Mouse (Mus musculus) gastrocnemius, adult 18-20 months (tissue): ENCODE results near the gene Best1. TPM values are rescaled to one million over a fixed set of nuclear protein-coding genes. Genes with fewer than 3 reads are reported as not detected.
"Not testable (repeated sequence)": the region's sequence is repeated elsewhere in the genome, so short reads cannot be mapped to it uniquely, and the experiment has no call there.

Experiments used
- DNase-seq: peaks from one replicate; pipeline ENCODE4 v3.0.0; 2021; ENCODE audit warnings: low spot score
- total RNA-seq, 2 experiments: library from RNA; stranded (reverse); gene quantifications; 2 replicates each; pipeline ENCODE4 v1.2.3; 2021

The Best1 gene
- total RNA-seq, 2 experiments from 2014 or later: 0.11 to 0.24 TPM

DNA sequence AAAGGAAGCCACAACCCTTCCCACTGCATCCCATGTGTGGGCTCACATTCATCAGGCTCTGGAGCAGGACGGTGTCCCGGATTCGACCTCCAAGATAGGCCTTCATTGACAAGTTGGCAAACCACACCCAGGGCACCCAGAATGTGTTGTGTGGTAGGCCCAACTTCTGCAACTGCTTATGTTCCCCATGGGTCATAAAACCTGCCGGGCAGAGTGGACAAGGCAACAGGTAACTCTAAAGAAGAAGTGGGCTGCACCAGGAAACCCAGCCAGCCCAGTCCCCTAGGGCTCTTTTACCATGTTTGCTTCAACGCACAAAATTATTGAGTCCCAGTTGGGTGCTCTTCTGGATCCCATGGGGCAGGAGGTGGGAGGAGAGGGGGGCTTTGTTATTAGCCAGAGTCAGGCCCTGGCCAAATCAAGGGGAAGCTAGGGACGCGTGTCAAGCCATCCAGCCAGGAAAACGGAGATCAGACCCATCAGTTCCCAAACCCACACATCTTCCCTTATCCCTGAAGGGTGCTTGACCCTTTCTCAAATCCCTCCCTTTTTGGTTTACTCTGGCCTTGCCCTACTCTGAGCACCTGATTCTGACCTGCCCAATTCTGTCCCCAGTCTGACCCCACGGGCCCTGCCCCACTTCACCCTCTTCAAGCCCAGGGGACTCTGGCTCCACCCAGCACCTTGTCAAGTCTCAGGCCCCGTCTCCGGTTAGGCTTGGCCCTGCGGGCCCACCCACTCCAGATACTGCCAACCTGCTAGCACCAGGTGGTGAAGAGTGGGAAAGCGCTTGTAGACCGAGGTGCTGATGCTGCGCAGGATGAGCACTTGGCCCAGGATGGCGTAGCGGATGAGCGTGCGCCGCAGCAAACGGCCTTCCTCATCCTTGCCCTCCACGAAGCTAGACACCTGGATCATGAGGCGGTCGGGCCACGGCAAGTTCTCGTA lies 9.1 kb downstream of the Best1 start:
- no peak for DNase-seq

DNA sequence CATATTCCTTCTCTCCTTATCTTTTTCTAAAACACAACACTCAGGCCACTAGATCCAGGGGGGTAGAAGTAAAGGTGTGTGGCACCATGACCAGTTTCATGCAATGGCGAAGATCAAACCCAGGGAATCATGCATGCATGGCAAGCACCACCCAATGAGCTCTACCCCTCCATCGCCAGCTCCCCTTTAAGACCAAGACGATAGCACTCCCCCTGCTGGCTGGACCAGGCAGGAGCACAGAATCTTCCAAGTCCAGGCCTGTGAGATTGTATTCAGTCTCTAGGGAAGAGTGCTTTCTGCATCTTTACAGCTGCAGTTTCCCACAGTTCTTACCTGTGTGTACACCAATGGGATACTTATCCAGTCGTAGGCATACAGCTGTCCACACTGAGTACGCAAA lies 10.1 kb downstream of the Best1 start:
- DNase-seq: peak; percentile 89

DNA sequence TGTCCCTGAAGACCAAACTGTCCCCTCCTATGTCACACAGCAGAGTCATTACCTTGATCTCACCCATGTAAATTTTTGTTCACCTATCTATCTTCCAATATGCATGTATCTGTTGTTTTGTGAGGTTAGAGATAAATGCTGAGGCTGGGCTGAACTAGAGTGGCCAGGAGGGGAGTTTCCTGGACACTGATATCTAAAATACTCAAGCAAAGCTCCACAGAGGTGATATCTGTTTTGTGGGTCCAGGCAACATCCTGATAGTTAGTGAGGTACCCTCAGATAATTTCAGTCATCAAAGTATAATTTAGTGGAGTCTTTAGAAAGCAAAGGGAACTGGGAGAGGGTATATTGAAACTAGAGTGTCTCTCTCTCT lies 11.6 kb downstream of the Best1 start:
- DNase-seq: no peak

DNA sequence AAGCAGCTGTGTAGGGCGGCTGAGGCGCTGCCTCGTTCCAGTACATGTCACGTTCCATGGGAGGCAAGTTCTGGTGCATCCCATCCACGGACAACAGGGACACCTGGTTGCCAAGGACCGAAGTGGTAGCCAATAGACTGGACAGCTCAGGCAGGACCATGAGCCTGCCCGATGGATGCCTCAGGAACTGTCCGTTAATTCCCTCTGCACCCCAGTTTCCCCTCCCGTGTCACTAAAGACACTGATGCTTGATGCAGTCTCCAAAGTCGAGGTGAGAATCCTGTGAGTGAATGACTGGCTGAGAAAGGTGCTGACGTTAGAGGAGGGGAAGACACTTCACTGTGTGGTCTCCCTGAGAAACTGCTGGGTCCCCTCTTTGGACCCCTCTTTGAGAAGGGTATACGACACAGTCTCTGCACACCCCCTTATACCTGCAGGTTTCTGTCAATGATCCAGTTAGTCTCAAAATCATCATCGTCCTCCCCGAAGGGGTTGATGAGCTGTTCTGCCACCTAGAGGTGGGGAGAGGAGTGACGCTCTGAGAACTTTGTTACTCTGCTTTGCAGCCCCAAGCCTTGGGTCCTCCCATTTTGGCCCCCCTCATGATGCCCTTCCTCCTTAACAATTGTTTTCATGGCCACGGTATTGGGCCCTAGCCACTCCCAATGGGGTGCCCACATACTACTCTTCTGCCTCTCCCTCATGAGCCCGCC lies 12.1 kb downstream of the Best1 start:
- peak; percentile 51 for DNase-seq

DNA sequence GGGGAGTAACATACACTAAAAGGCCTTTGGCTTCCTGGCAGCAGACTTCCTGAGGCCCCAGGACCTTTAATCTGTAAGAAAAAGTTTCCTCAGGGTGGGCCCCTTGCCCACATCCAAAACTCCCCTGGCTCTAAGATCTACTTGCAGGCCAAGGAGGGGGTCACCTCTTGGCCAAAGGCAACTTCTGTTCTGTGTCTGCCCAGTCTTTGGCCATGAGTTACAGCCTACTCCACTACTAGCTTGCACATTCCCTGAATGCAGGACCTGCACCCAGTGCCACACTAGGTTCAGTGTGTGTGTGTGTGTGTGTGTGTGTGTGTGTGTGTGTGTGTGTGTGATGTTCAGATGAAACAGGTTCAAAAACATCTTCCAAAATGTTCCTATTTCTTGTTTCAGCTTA lies 13.8 kb downstream of the Best1 start:
- no peak for DNase-seq

DNA sequence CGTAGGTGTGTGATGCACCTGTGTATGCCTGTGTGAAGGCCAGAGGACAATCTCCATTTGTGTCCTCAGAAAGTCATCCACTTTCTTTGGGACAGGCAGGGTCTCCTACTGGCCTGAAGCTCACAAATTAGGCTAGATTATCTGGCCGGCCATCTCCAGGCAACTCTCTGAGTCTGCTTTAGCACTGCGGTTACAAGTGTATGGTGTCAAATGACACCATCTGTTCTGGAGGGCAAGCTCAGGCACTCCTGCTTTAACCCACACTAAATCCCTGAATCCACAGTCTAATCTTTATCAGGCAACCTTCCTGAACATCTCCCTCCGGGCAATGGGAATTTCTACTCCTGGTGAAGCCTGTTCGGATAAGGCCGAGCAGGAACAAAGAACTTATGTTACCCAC lies 14.2 kb downstream of the Best1 start:
- no peak for DNase-seq

DNA sequence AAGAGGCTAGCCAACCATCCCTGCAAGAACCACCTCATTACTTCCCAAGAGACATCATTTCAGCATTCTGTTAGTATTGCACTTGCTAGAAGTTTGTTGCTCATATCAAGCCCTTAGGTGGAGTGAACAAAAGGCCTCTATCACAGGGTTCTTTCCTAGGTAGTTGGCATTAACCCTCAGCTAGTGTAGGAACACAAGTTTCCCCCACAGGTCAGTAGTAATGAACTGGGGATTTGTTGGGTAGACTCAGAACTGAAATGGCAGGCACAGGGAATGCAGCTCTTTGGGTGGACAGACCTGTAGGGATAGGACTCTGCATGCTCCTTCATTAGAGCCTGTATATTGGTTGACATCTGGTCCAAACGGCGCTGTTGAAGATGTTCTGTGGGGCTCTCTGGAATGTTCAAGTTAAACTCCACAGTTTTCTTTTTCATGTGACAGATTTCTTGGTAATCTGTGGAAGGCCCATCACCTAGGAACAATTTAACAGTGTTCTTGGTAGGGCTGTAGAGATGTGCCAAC lies 15.5 kb downstream of the Best1 start:
- no peak for DNase-seq

DNA sequence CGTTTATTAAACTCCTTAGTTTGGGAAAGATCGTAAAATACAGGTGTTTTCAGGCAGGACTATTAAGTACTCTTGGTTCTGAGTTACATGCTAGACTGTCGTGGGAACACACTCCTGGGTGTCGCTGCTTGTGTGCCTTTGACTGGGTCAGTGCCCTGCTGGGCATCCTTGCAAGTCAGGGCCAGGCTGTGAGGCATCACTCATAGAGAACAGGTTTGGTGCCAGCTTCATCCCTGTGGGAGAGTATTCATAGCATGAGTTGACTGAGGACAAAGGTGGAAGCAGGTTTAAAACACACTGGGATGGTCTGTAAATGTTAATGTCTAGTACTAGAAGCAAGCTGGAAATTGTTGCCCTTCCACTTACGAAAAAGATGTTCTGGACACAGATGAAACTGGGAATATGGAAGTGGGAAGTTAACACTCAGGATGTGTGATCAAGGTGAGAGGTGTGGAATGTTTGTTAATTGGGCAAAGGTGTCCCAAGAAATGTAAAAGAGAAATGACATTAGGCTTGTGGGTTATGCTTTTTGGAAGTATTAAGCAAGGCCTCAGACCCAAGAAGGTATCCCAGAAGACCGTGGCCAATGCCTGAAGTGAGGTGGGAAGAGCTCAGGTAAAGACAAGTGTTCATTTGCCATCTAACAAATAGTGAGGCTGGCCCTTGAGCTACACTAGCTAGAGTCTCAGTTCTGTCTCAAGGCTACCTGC lies 16.1 kb downstream of the Best1 start:
- no peak for DNase-seq

DNA sequence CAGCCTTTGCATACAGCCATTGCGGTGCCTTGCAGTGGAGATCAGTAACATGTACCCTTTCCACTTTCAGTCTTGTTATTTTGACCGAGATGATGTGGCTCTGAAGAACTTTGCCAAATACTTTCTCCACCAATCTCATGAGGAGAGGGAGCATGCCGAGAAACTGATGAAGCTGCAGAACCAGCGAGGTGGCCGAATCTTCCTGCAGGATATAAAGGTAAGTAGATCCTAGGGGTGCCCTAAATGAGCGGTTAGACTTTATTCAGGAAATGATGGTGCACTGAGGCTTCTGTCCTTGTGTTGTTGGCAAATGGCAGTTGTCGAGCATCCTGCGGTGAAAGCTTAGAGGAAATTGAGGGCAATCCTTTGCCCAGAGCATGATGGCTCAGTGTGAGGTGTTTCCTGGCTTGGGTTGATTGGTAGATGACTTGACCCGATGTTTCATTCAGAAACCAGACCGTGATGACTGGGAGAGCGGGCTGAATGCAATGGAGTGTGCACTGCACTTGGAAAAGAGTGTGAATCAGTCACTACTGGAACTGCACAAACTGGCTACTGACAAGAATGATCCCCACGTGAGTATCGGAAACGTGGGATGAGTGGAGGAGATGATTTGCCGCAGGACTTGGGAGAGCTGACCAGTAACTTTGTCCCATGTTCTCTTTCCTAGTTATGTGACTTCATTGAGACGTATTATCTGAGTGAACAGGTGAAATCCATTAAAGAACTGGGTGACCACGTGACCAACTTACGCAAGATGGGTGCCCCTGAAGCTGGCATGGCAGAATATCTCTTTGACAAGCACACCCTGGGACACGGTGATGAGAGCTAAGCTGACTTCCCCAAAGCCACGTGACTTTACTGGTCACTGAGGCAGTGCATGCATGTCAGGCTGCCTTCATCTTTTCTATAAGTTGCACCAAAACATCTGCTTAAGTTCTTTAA lies 17.1 kb downstream of the Best1 start:
- no peak for DNase-seq

DNA sequence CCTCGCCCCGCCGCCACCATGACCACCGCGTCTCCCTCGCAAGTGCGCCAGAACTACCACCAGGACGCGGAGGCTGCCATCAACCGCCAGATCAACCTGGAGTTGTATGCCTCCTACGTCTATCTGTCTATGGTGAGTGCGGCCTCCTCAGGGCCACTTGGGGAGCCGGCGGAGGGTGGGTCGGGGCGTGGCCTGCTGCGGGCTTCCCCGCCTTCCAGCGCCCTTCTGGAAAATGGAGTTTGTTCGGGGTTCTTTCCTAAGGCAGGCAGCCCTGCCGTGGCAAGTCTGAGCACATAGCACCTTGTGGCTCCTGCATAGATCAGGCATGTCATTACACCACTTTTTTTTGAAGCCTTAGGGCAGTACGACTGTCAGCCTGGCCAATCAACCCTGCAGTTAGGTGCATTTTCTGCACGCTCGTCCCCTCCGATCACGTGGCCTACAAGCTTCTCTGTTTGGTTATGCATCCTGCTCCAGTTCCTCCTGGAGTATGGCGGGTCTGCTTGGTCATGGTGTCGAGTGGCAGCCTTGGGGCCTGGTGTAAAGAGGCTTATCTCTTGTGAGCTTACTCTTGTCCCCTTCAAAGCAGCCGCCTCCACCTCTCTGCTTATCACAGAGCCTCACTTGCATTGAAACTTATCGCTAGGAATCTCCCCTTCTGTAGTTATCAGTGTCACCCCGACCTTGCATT lies 18.4 kb downstream of the Best1 start:
- DNase-seq: peak; percentile 70

DNA sequence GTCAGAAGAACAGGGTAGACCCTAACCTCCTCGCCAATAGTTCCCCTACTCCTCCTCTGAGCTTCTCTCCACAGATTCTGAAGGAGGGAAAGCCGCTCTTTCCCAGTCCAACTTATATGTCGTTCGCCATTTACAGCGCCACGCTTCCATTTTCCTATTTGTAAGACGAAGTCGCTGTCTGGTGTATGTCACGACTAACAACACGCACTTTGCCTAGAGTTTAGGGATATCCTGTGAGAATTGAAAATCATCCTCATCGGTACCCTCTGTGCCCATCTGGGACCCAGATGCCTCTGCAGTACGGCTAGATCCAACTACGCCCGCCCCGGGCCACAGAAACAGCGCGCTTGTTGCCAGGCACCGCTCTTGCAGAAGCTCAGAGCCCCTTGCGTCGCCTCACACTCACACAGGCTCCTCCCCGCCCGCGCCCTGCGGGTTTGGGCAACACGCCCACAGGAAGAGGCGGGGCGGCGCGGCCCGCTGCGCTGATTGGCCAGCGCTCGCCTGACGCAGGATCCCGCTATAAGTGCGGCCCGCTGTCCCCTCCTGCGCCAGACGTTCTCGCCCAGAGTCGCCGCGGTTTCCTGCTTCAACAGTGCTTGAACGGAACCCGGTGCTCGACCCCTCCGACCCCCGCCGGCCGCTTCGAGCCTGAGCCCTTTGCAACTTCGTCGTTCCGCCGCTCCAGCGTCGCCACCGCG lies 19.1 kb downstream of the Best1 start:
- peak; percentile 94 for DNase-seq

DNA sequence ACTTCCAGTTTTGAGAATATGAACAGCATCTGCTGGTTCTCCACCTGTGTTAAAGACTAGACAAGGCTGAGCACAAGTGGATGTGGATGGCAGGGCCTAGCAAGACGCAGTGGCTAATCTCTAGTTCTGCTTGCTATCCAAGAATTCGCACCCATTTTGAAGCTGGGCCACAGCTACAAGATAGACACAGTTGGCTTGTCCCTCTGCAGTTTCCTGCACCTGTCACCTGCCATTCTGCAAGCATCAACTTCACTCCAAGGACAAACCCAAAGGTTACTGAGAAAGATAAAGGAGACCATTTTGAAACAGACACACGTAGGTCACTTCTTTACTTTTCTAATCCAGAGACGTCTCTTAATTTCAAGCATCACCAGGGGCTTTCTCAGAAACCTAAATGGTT lies 19.8 kb downstream of the Best1 start:
- DNase-seq: no peak

DNA sequence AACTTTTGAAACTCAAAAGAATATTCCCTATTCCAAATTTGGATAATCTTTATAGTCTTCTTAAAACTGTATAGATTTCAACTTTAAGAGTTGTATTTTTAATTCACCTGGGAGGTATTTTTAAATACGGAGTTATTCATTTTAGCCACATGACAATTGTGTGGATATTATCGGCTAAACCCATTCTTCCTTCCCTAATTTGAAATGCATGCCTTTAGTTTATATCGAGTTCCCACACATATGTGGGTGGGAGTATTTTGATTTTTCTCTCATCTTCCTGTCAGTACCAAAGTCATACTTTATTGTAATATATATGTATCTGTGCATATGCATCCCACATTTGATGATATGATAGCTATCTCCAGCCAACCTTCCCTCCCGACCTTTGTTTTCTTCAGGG lies 21.2 kb downstream of the Best1 start, which contains the start of gene Fth1:
TSS of gene Fth1 (plus strand) at position 341 of the 400 bp plus-strand sequence.
- no peak for DNase-seq

DNA sequence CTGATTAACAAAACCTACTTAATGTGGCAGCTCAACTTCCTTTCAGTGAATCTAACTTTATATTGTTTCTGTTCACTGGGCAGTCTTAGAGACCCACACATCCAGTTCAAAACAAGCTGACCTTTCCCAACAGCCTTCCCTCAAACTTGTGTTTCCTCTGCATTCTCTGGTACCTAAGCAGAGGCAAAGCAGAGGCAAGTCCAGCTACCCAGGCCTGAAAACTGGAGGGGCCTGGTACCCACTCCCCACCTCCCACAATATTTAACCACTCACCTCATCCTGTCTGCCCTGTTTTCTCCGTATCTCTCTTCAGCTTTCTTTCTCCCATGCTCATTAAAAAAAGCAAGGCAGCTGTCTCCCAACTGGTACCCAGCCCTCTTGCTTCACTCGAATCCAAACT lies 22.3 kb downstream of the Best1 start:
- no peak for DNase-seq

DNA sequence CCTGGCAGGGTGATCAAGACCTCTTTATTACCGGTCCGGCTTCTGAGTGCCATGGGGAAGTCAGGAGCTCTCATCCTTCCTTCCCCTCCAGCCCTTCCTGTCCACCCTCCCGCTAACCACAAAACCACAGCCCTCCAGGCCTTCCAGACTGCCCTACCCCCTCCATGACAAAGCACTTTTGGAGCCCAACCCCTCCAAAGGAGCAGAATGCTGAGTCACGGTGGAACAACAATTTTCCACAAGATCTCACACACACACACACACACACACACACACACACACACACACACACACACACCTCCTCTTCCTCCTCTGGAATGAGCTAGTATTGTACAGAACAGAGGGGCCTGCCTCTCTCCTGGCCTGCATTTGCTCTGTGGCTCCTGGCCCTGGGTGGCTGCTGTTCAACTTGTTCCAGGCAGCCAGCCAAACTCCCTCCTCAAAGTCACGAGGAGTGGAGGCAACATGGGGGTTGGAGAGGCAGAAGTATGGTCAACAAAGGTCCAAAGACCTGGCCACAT lies 22.9 kb downstream of the Best1 start:
- peak; percentile 90 for DNase-seq

DNA sequence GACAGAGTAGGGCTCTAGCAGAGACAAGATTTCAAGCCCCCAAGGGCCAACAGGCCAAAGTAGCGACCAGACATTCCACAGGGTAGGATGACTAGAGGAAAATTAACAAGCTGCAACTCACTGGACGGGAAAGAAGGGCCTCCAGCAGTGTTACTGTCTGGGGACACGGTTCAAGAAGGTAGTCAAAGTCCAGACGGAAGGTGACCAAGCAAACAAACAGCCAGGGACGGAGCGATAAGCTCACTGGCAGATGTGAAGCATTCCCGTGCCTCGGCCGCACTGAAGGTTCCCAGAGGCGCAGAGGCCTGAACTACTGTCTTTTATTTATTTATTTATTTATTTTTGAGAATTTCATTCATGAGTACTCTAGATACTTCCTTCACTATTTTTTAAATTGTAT lies 24.3 kb downstream of the Best1 start:
- no peak for DNase-seq

DNA sequence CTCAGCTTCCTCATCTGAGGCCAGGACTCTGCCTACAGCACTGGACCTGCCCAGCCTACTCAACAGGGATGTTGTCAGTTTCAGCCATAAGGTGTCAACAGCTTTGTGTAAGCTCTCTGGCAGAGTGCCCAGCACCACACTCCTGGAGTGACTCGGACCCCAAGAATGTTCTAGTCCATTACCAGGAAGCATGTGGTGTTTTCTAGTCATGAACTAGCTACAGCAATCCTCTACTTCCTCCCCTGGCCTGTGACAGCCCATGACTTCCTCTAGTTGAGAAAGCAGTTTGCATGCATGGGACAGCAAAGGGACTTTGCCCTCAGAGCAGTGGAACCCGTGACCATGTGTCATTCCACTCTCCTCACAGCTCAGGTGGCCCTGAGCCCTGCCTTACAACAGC lies 26.6 kb downstream of the Best1 start:
- not testable (repeated sequence) for DNase-seq

DNA sequence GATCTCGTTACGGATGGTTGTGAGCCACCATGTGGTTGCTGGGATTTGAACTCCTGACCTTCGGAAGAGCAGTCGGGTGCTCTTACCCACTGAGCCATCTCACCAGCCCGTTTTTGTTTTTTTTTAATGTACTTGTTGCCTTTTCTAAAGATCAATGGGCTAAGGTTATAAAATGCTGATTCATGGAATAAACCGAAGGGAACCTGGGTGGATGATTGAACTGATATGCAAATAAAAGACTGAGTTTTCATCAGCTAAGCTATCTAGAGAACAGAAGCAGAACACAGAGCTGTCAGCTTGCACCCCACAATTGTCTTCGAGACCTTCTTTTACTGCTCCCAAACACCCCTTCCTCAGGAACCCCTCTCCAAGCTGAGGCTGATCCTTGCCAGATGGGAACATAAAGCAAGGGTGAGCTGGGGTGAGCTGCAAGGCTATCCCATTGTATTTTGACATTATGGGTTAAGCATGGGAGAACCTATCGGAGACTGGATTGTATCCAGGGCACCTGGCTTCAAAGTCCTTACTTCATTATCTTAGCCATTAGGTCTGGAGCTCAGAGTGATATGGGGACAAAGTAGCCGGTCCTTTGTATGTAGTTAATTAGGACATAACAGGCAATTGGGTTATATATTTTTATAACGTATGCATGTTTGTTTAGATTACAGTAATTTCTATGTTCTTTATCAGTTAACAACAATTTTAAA lies 33.2 kb downstream of the Best1 start:
- no peak for DNase-seq
